Mouse (Mus musculus) MEL (cell line): Measurements from ENCODE around the gene Dusp1. TPM values are rescaled to one million over a fixed set of nuclear protein-coding genes. Genes with fewer than 3 reads are reported as not detected.

Experiments
- DNase-seq: peaks from one replicate; pipeline ENCODE4 v3.0.0; 2011; ENCODE audit warnings: low read depth, low spot score
- H3K27ac ChIP-seq: 2 replicates; pipeline ENCODE4 v1.5.1; 2012; ENCODE audit warnings: low read depth, mild to moderate bottlenecking, control low read depth, low read length, moderate library complexity; ENCODE audit not compliant: control insufficient read depth
- H3K27me3 ChIP-seq, 2 experiments: fragments of 150-350 bp in 1 of 2; sonication (generic) in 1 of 2; 2 replicates each; pipeline ENCODE4 v1.6.1; 2012; ENCODE audit warnings: low read length in 2 of 2, mild to moderate bottlenecking in 2 of 2, improper control_type of control experiment in 1 of 2, moderate library complexity in 1 of 2; ENCODE audit not compliant: insufficient read depth in 2 of 2, control insufficient read depth in 1 of 2
- H3K36me3 ChIP-seq, 2 experiments: 2 replicates each; pipeline ENCODE4 v1.6.1; 2012 to 2014; ENCODE audit warnings: low read length in 2 of 2, improper control_type of control experiment in 1 of 2, inconsistent platforms in 1 of 2, mild to moderate bottlenecking in 1 of 2; ENCODE audit not compliant: insufficient read depth in 2 of 2, control insufficient read depth in 1 of 2
- H3K4me1 ChIP-seq, 2 experiments: fragments of 150-350 bp in 1 of 2; sonication (generic) in 1 of 2; 2 replicates each; pipeline ENCODE4 v1.6.1; 2012; ENCODE audit warnings: low read length in 2 of 2, improper control_type of control experiment in 1 of 2, mild to moderate bottlenecking in 1 of 2; ENCODE audit not compliant: insufficient read depth in 2 of 2, control insufficient read depth in 1 of 2
- H3K4me3 ChIP-seq, 2 experiments: fragments of 150-350 bp in 1 of 2; sonication (generic) in 1 of 2; 2 replicates each; pipeline ENCODE4 v1.5.1; 2012; ENCODE audit warnings: low read depth in 2 of 2, low read length in 2 of 2, mild to moderate bottlenecking in 2 of 2, moderate library complexity in 2 of 2, control low read depth in 1 of 2, improper control_type of control experiment in 1 of 2; ENCODE audit not compliant: control insufficient read depth in 1 of 2, insufficient read depth in 1 of 2
- H3K79me2 ChIP-seq: 2 replicates; pipeline ENCODE4 v1.6.1; 2012; ENCODE audit warnings: mild to moderate bottlenecking, low read length, moderate library complexity; ENCODE audit not compliant: control insufficient read depth, poor library complexity, insufficient read depth
- H3K9ac ChIP-seq: 2 replicates; pipeline ENCODE4 v1.6.1; 2012; ENCODE audit warnings: low read depth, mild to moderate bottlenecking, control low read depth, low read length, moderate library complexity; ENCODE audit not compliant: control insufficient read depth, poor library complexity, severe bottlenecking
- H3K9me3 ChIP-seq: fragments of 150-350 bp; sonication (generic); replicated peaks from 2 replicates; pipeline ENCODE4 v1.6.1; 2012; ENCODE audit warnings: mild to moderate bottlenecking, low read length, improper control_type of control experiment, moderate library complexity; ENCODE audit not compliant: insufficient read depth
- BHLHE40 ChIP-seq: IDR thresholded peaks from 2 replicates; pipeline ENCODE4 v1.6.1; 2012; ENCODE audit warnings: low read depth, mild to moderate bottlenecking, inconsistent platforms, low read length, improper control_type of control experiment, borderline replicate concordance
- CTCF ChIP-seq, 3 experiments: IDR thresholded peaks in 2 of 3; conservative IDR thresholded peaks in 1 of 3; 2 replicates each; pipeline ENCODE4 v1.5.1; 2011 to 2012; ENCODE audit warnings: low read length in 3 of 3, low read depth in 2 of 3, mild to moderate bottlenecking in 2 of 3, improper control_type of control experiment in 1 of 3, inconsistent platforms in 1 of 3, mixed read lengths in 1 of 3, moderate library complexity in 1 of 3; ENCODE audit not compliant: control insufficient read depth in 1 of 3, insufficient read depth in 1 of 3, poor library complexity in 1 of 3, severe bottlenecking in 1 of 3
- ELF1 ChIP-seq: IDR thresholded peaks from 2 replicates; pipeline ENCODE4 v1.6.1; 2014; ENCODE audit warnings: low read depth, mild to moderate bottlenecking, inconsistent platforms, low read length, improper control_type of control experiment, moderate library complexity
- GABPA ChIP-seq: IDR thresholded peaks from 2 replicates; pipeline ENCODE4 v1.6.1; 2012; ENCODE audit warnings: low read depth, mild to moderate bottlenecking, inconsistent platforms, low read length, improper control_type of control experiment, moderate library complexity
- JUND ChIP-seq: IDR thresholded peaks from 2 replicates; pipeline ENCODE4 v1.6.1; 2011; ENCODE audit warnings: low read depth, mild to moderate bottlenecking, improper control_type of control experiment, low read length
- KAT2A ChIP-seq: conservative IDR thresholded peaks from 2 replicates; pipeline ENCODE4 v1.6.1; 2012; ENCODE audit warnings: low read depth, low read length, improper control_type of control experiment, inconsistent platforms
- MAZ ChIP-seq: IDR thresholded peaks from 2 replicates; pipeline ENCODE4 v1.6.1; 2012; ENCODE audit warnings: low read depth, mild to moderate bottlenecking, inconsistent platforms, low read length, improper control_type of control experiment
- MEF2A ChIP-seq: IDR thresholded peaks from 2 replicates; pipeline ENCODE4 v1.6.1; 2014; ENCODE audit warnings: low read depth, mild to moderate bottlenecking, inconsistent platforms, low read length, improper control_type of control experiment; ENCODE audit not compliant: poor library complexity, insufficient replicate concordance, severe bottlenecking; ENCODE audit errors: extremely low read depth
- MXI1 ChIP-seq: IDR thresholded peaks from 2 replicates; pipeline ENCODE4 v1.6.1; 2011; ENCODE audit warnings: mild to moderate bottlenecking, low read depth, low read length, improper control_type of control experiment
- MYC ChIP-seq: IDR thresholded peaks from 2 replicates; pipeline ENCODE4 v1.6.1; 2011; ENCODE audit warnings: low read depth, mild to moderate bottlenecking, low read length, improper control_type of control experiment, moderate library complexity
- NELFE ChIP-seq: IDR thresholded peaks from 2 replicates; pipeline ENCODE4 v1.6.1; 2011; ENCODE audit warnings: low read depth, low read length, improper control_type of control experiment
- NRF1 ChIP-seq: IDR thresholded peaks from 2 replicates; pipeline ENCODE4 v1.6.1; 2014; ENCODE audit warnings: low read depth, mild to moderate bottlenecking, inconsistent platforms, low read length, improper control_type of control experiment, moderate library complexity; ENCODE audit not compliant: poor library complexity, insufficient read depth, severe bottlenecking
- RAD21 ChIP-seq: IDR thresholded peaks from 2 replicates; pipeline ENCODE4 v1.6.1; 2011; ENCODE audit warnings: mild to moderate bottlenecking, low read depth, low read length, improper control_type of control experiment
- RCOR1 ChIP-seq: IDR thresholded peaks from 2 replicates; pipeline ENCODE4 v1.6.1; 2012; ENCODE audit warnings: low read depth, mild to moderate bottlenecking, inconsistent platforms, low read length, improper control_type of control experiment
- SIN3A ChIP-seq: IDR thresholded peaks from 2 replicates; pipeline ENCODE4 v1.6.1; 2012; ENCODE audit warnings: low read length, improper control_type of control experiment, inconsistent platforms
- SMC3 ChIP-seq: IDR thresholded peaks from 2 replicates; pipeline ENCODE4 v1.6.1; 2011; ENCODE audit warnings: low read depth, low read length, improper control_type of control experiment
- TBP ChIP-seq: IDR thresholded peaks from 2 replicates; pipeline ENCODE4 v1.8.0; 2011; ENCODE audit warnings: low read depth, low read length, improper control_type of control experiment
- UBTF ChIP-seq: IDR thresholded peaks from 2 replicates; pipeline ENCODE4 v1.6.1; 2012; ENCODE audit warnings: low read depth, mild to moderate bottlenecking, inconsistent platforms, low read length, improper control_type of control experiment, moderate library complexity, borderline replicate concordance; ENCODE audit not compliant: insufficient read depth
- USF2 ChIP-seq, 2 experiments: IDR thresholded peaks; 2 replicates each; pipeline ENCODE4 v1.6.1; 2011 to 2012; ENCODE audit warnings: improper control_type of control experiment in 2 of 2, low read length in 2 of 2, borderline replicate concordance in 1 of 2, inconsistent platforms in 1 of 2, low read depth in 1 of 2, mild to moderate bottlenecking in 1 of 2; ENCODE audit not compliant: insufficient read depth in 1 of 2
- ZC3H11A ChIP-seq: IDR thresholded peaks from 2 replicates; pipeline ENCODE4 v1.6.1; 2012; ENCODE audit warnings: low read depth, mild to moderate bottlenecking, inconsistent platforms, low read length, improper control_type of control experiment
- ZNF384 ChIP-seq: IDR thresholded peaks from 2 replicates; pipeline ENCODE4 v1.6.1; 2012; ENCODE audit warnings: low read depth, mild to moderate bottlenecking, inconsistent platforms, low read length, improper control_type of control experiment
- polyA plus RNA-seq, 2 experiments: library from polyadenylated mRNA; stranded (reverse) in 1 of 2; unstranded in 1 of 2; fragments of >175 nt in 1 of 2; fragments of >200 nt in 1 of 2; gene quantifications; 2 replicates each; pipeline versions ENCODE4 v1.2.1 to v1.2.4; 2012; ENCODE audit warnings: low replicate concordance in 2 of 2, low read depth in 1 of 2; ENCODE audit not compliant: insufficient read length in 2 of 2, insufficient read depth in 1 of 2, missing spikeins in 1 of 2
- total RNA-seq: library from RNA; depleted of rRNA; stranded (reverse); fragments of 300-350 nt; gene quantifications from 2 replicates; pipeline ENCODE4 v1.2.3, GENCODE M21; 2012

Dusp1 gene
- total and polyA plus RNA-seq, 3 experiments, result 0.96 to 5.0 TPM; not detected in 1

GRCm38 (mm10) chr17:26467619-26468018 lies 94.3 kb downstream of the Dusp1 start:
- no peaks in the 10 kb centered on the region for H3K79me2 ChIP-seq
- no peaks in the 10 kb centered on the region for H3K36me3 ChIP-seq
- H3K9me3 ChIP-seq, result no peaks in the 10 kb centered on the region
- no peak overlapping the region for H3K4me3 ChIP-seq
- no peak overlapping the region for H3K27ac ChIP-seq
- H3K27me3 ChIP-seq, result no peaks in the 10 kb centered on the region
- H3K4me1 ChIP-seq, result no peaks in the 10 kb centered on the region
- no peak overlapping the region for H3K9ac ChIP-seq
- no peak for TF ChIP-seq TBP
- no peak for TF ChIP-seq KAT2A
- TF ChIP-seq UBTF, result no peak
- no peak for TF ChIP-seq JUND
- no peak for TF ChIP-seq SIN3A
- no peak for TF ChIP-seq BHLHE40
- no peak for TF ChIP-seq SMC3
- no peak for TF ChIP-seq NELFE
- no peak for TF ChIP-seq GABPA
- no peak for TF ChIP-seq ELF1
- TF ChIP-seq RCOR1, result no peak
- no peak for TF ChIP-seq USF2 (IDR thresholded peaks at IDR 0.05; ENCODE audit: borderline replicate concordance in 1 of 2, insufficient read depth in 1 of 2, low read depth in 1 of 2, low read length in 2 of 2)
- TF ChIP-seq MXI1, result no peak
- no peak for TF ChIP-seq NRF1
- no peak for DNase-seq

- TF ChIP-seq RAD21 (peak; percentile 80), GABPA (no peak), MAZ (peak; percentile 36; the same call in 1 of the 2 replicates), SMC3 (peak; percentile 87), CTCF (IDR thresholded peaks at IDR 0.05 in 2 of 3, conservative IDR thresholded peaks at IDR 0.05 in 1 of 3; ENCODE audit: control insufficient read depth in 1 of 3, insufficient read depth in 1 of 3, low read depth in 2 of 3, low read length in 3 of 3, poor library complexity in 1 of 3, severe bottlenecking in 1 of 3) (peak; percentile 62 to 89 (median 74)), MEF2A (no peak), MYC (no peak), ZC3H11A (peak; percentile 92), ZNF384 (no peak)
- TF ChIP-seq, all 39 proteins: peak for 5
- Histone ChIP-seq H3K4me3 (no peak overlapping the region), H3K27me3 (no peaks in the 10 kb centered on the region)
Observed at GRCm38 (mm10) chr17:26466741-26467150, 95.2 kb downstream of the Dusp1 start.

More at GRCm38 (mm10) chr17:26466741-26467150, 95.2 kb downstream of the Dusp1 start:
- Histone ChIP-seq H3K9me3 (no peaks in the 10 kb centered on the region), H3K27ac (no peak overlapping the region), H3K36me3 (no peaks in the 10 kb centered on the region), H3K79me2 (no peaks in the 10 kb centered on the region), H3K4me1 (no peaks in the 10 kb centered on the region), H3K9ac (no peak overlapping the region)
- DNase-seq, result peak; percentile 69
